Mouse (Mus musculus): ENCODE measurements around the gene Hspb6. TPM values are rescaled to one million over a fixed set of nuclear protein-coding genes. Genes with fewer than 3 reads are reported as not detected.

Gene Hspb6
- polyA plus RNA-seq (2012; rRNA removed) = 50.5 and 129 TPM in 2 replicates

DNA sequence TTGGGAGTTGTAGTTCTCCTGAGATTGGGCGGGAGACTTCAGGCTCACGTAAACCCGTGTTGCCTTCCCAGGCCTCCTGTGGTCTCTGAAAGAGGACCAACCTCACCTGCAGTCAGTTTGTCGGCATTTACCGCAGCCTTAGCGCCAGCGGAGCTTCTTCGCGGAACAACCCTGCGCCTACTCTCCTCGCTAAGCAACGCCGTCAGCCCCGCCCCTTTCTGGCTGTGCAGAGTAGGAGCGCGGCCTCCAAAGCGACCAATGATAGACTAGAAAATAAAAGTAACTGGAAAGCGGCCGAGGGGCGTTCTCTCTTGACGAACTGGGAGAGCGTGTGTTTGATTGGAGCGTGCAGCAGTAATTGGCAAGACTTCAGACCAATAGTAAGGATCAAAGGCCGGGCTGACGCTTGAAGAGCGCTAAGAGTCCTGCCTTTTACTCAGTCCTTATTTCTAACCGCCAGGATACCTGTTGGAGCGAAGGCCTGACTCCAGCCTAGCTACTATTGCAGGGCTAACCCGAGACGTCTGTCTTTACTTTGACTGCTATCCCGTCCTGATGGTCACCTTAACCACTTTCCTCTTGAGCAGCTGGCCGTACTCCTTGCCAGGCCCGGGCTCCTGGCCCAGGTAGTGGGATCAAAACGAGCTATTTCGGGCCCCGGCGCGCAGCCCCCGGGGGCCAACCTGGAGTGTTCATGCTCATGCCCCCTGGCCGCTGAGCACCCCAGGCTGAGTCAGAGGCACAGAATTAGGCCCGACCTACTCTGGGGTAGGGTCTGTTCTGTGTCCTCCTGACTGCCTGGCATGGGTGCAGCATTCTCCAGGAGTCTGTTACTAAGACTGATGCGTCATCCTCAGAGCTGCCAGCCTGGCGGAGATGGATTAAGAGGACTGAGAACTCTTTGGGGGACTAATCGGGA, at the start of gene Hspb6, which contains the start of gene Proser3:
Gene Hspb6, plus strand, starts transcription at position 77 of the 919 bp plus-strand sequence.
Gene Proser3, minus strand, starts transcription at position 198 of the 919 bp plus-strand sequence.
- WGBS = under 1% methylated on average over 44 of the region's 44 CpGs
- peak; percentile 96 for DNase-seq

DNA sequence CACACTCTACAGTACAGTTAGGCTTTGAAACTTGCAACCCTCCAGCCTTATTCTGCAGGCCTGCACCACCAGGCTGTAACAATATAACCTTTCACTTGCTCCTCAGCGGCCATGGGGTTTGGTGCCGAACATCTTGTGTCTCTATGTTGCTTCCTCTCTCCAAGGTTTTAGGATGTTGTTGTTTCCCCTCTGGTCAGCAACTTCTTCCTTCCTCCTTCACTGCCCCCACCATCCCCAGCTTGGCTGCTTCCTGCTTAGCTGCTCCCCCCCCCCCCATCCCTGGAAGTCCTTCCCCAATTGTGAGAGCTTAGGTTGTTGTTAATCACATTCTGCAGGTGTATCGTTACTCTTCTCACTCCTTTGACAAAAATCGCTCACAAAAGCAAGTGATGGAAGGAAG, 43.9 kb upstream of the Hspb6 start:
- TF ChIP-seq POLR2A (IDR thresholded peaks at IDR 0.05; ENCODE audit: borderline replicate concordance, extremely low read depth, low read depth, low read length) = no peak
- no peak for TF ChIP-seq CTCF (IDR thresholded peaks at IDR 0.05; ENCODE audit: insufficient read depth, low read length)
- H3K4me3 ChIP-seq (replicated peaks; ENCODE audit: extremely low read depth, low read depth, low read length) = no peak overlapping the region
- WGBS = 43% methylated on average over 4 of the region's 4 CpGs
- H3K4me1 ChIP-seq (ENCODE audit: control insufficient read depth, insufficient read depth, low read length) = no peaks in the 10 kb centered on the region
- no peak for DNase-seq

More for the DNA sequence above, at the start of gene Hspb6, which contains the start of gene Proser3:
- TF ChIP-seq CTCF (IDR thresholded peaks at IDR 0.05; ENCODE audit: insufficient read depth, low read length) (0 out of 2 replicates have a peak, but pooled peaks have one; percentile 5), POLR2A (IDR thresholded peaks at IDR 0.05; ENCODE audit: borderline replicate concordance, extremely low read depth, low read depth, low read length) (peak; percentile 93; the same call in 1 of the 2 replicates)
- Histone ChIP-seq H3K4me1 (ENCODE audit: control insufficient read depth, insufficient read depth, low read length) (no peaks in the 10 kb centered on the region), H3K4me3 (replicated peaks; ENCODE audit: extremely low read depth, low read depth, low read length) (peak within 1 kb of the TSS; percentile 84)

DNA sequence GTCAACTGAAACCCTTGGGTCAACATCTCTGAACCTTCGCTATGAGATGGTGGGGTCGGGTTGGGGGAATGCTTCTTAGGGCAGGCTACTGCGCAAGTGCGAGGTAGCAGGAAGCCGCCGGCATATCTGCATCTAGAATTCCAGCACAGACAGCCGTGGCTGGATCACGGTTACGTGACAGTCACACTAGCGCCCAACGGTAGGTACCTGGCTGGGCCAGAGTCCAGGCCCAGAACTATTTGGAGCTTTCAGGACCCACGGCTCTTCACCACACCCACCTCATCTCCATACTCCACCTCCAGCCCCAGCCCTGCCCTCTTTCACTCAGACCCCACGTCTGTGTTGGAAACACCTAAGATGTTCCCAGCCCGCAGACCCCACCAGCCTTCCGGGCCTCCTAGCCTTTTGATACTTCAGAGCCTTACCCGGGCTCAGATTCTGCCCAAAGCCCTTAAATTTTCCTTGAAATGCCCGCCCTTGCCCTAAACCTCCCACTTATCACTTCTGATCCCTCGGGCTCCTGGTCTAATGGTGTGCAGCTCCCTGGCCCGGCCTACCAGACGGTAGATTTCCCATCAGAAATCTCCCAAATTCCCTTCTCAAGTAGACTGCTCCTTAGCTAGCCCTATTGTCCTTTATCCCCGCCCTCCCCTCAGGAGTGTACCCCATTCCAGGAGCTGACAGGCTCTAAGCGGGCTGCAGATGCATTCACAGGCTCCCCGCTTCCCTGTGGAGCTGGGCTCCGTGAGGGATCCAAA, 36.8 kb upstream of the Hspb6 start:
- DNase-seq = no peak
- no peak for TF ChIP-seq POLR2A (IDR thresholded peaks at IDR 0.05; ENCODE audit: borderline replicate concordance, extremely low read depth, low read depth, low read length)
- no peak for TF ChIP-seq CTCF (IDR thresholded peaks at IDR 0.05; ENCODE audit: insufficient read depth, low read length)
- Histone ChIP-seq H3K4me3 (replicated peaks; ENCODE audit: extremely low read depth, low read depth, low read length) (no peak overlapping the region), H3K4me1 (ENCODE audit: control insufficient read depth, insufficient read depth, low read length) (no peaks in the 10 kb centered on the region)
- WGBS = 55% methylated on average over 24 of the region's 24 CpGs

DNA sequence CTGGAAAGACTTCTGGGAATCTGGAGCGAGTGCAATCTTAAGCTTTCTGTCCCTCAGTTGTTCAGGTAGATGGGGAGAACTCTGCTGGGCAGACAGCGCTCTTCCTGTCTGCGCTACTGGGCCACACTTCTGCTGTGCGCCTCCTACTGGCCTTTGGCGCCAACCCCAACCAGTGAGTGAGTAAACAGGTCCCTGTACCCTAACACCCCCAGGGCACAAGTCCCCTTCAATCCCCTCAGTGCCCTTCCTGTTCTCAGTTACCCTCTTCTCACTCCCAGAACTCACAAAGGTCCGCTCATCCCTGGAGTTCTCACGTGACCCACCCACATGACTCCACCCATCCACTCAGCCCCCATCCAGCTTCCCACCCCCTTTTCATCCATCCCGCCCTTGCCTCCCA, 33.7 kb upstream of the Hspb6 start:
- H3K4me3 ChIP-seq (replicated peaks; ENCODE audit: extremely low read depth, low read depth, low read length) = no peak overlapping the region
- 37% methylated on average over 8 of the region's 8 CpGs for WGBS
- TF ChIP-seq CTCF (IDR thresholded peaks at IDR 0.05; ENCODE audit: insufficient read depth, low read length) (no peak), POLR2A (IDR thresholded peaks at IDR 0.05; ENCODE audit: borderline replicate concordance, extremely low read depth, low read depth, low read length) (no peak)
- no peak for DNase-seq
- no peaks in the 10 kb centered on the region for H3K4me1 ChIP-seq (ENCODE audit: control insufficient read depth, insufficient read depth, low read length)

DNA sequence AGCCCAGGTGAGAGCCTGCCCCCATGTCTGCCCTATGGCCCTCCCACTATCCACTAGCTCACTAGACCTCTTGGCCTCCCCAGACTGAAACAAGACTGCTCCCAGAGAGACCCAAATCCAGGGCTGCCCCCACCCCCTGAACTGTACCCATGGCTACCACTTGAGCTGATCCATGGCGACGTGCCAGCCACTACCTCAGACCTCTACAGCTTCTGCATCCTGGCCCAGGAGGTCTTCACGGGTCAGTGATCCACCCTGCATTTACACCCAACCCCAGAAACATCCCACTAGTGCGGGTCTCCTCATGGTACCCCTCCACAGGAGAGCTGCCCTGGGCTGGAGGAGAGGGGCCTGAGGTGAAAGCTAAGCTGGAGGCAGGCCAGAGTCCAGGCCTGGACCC, 31.6 kb upstream of the Hspb6 start:
- no peak for TF ChIP-seq CTCF (IDR thresholded peaks at IDR 0.05; ENCODE audit: insufficient read depth, low read length)
- no peak for TF ChIP-seq POLR2A (IDR thresholded peaks at IDR 0.05; ENCODE audit: borderline replicate concordance, extremely low read depth, low read depth, low read length)
- WGBS = 73% methylated on average over 4 of the region's 4 CpGs
- DNase-seq = no peak

DNA sequence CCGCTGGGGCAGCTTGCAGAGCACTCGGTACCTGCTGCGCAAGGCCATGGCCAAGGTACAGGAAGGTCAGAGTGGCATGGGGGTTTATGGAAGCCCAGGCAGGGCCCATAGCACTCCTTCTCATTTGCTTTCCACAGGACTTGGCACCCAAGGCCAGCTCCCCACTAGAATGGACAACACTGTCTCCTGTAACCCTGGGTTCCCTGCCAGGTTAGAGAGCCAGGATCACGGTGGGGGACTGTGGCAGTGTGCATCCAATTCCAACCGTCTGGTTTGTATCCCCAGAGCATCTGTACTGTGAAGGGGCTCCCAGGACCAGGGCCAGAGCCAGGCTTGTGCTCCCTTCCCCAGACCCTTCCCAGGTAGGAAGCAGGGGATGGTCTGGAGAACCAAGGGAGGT, 31.1 kb upstream of the Hspb6 start:
- no peak for DNase-seq
- H3K4me3 ChIP-seq (replicated peaks; ENCODE audit: extremely low read depth, low read depth, low read length) = no peak overlapping the region
- no peaks in the 10 kb centered on the region; the same call in 1 of the 2 replicates for H3K4me1 ChIP-seq (ENCODE audit: control insufficient read depth, insufficient read depth, low read length)
- no peak for TF ChIP-seq POLR2A (IDR thresholded peaks at IDR 0.05; ENCODE audit: borderline replicate concordance, extremely low read depth, low read depth, low read length)
- no peak for TF ChIP-seq CTCF (IDR thresholded peaks at IDR 0.05; ENCODE audit: insufficient read depth, low read length)
- 68% methylated on average over 5 of the region's 5 CpGs for WGBS

More for the DNA sequence above, 31.6 kb upstream of the Hspb6 start:
- Histone ChIP-seq H3K4me3 (replicated peaks; ENCODE audit: extremely low read depth, low read depth, low read length) (no peak overlapping the region), H3K4me1 (ENCODE audit: control insufficient read depth, insufficient read depth, low read length) (no peaks in the 10 kb centered on the region)

DNA sequence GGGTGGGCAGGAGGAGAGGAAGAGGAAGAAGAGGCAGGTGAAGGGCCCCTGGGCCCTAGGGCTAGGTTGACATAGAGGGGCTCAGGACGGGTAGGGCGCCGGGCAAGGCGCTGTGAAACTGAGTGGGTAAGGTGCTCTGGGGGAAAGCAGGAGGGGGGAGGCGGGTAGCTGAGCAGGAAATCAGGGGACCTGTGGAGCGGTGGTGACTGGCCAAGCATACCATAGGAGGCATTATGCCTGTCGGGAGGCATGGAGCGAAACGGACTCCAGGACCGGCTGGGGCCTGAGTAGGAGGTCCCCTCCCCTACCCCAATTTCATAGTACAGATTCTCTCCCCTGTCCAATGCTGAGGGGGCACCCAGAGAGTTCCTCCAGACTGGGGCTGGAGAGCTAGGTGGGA, 29.1 kb upstream of the Hspb6 start:
- peaks cover 3% of the 10 kb centered on the region; the same call in 1 of the 2 replicates for H3K4me1 ChIP-seq (ENCODE audit: control insufficient read depth, insufficient read depth, low read length)
- no peak for TF ChIP-seq CTCF (IDR thresholded peaks at IDR 0.05; ENCODE audit: insufficient read depth, low read length)
- TF ChIP-seq POLR2A (IDR thresholded peaks at IDR 0.05; ENCODE audit: borderline replicate concordance, extremely low read depth, low read depth, low read length) = no peak
- WGBS = 92% methylated on average over 10 of the region's 10 CpGs
- no peak overlapping the region for H3K4me3 ChIP-seq (replicated peaks; ENCODE audit: extremely low read depth, low read depth, low read length)
- no peak for DNase-seq

DNA sequence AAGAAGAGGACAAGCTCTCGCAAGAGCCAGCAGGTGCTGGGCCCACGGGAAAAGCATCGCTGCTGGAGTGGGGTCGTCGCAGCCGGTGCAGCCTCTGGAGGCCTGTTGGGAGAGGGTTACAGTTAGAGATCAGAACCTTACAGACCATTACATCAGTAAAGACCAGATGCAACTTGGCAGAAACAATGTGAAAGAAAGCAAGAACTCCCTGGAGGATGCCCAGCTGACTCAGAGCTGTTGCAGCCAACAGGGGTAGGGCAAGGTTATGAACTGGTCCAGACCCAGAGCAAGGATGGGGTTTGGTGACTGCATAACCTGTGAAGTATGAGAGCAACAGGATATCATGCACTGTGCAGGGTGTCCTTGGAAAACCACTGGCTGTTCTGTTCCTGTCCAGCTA, 27.5 kb upstream of the Hspb6 start:
- DNase-seq = no peak
- 75% methylated on average over 6 of the region's 6 CpGs for WGBS
- no peak overlapping the region for H3K4me3 ChIP-seq (replicated peaks; ENCODE audit: extremely low read depth, low read depth, low read length)
- TF ChIP-seq POLR2A (IDR thresholded peaks at IDR 0.05; ENCODE audit: borderline replicate concordance, extremely low read depth, low read depth, low read length) (no peak), CTCF (IDR thresholded peaks at IDR 0.05; ENCODE audit: insufficient read depth, low read length) (no peak)
- peaks cover 3% of the 10 kb centered on the region; the same call in 1 of the 2 replicates for H3K4me1 ChIP-seq (ENCODE audit: control insufficient read depth, insufficient read depth, low read length)

DNA sequence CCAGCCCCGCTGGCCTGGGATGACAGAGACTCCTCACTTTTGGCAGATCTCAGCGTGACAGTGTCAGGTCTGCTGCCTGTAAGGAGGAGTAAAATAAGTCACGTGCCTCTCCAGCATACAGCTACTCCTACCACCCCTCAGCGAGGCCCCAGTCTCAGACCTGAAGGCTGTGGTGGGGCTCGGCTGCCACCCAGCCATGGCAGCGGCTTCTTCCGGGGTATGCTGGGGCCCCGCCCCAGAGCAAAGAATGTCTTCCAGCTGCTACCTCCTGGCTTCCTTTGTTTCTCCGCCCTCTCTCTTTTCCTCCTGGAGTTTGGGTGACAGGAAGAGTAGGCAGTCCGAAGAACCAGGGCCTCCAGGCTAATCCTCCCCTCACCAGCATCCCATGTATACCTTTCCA, 26.0 kb upstream of the Hspb6 start:
- Histone ChIP-seq H3K4me1 (ENCODE audit: control insufficient read depth, insufficient read depth, low read length) (peaks cover 3% of the 10 kb centered on the region; the same call in 1 of the 2 replicates), H3K4me3 (replicated peaks; ENCODE audit: extremely low read depth, low read depth, low read length) (peak overlapping the region; percentile 41)
- DNase-seq = peak; percentile 37
- TF ChIP-seq CTCF (IDR thresholded peaks at IDR 0.05; ENCODE audit: insufficient read depth, low read length) (no peak), POLR2A (IDR thresholded peaks at IDR 0.05; ENCODE audit: borderline replicate concordance, extremely low read depth, low read depth, low read length) (0 out of 2 replicates have a peak, but pooled peaks have one; percentile 3)
- WGBS = 31% methylated on average over 10 of the region's 10 CpGs

Data from lung, adult 2 months (tissue).